Mouse (Mus musculus) monocyte, adult 5-6 weeks (primary cell): ENCODE data around the gene Scn3b. TPM values are rescaled to one million over a fixed set of nuclear protein-coding genes. Genes with fewer than 3 reads are reported as not detected.

Source experiments
- ATAC-seq: fragments of 153-309, 156-312 bp; replicated peaks from 2 replicates; pipeline ENCODE4 v1.8.0; 2017; ENCODE audit warnings: mild to moderate bottlenecking; ENCODE audit not compliant: low TSS enrichment, insufficient number of reproducible peaks, severe bottlenecking, poor library complexity, low FRiP score
- total RNA-seq: library from RNA; stranded (forward); fragments of 200-1000, 200-491, 200-594 nt; gene quantifications from 3 replicates; pipeline ENCODE4 v1.2.3, GENCODE M21; 2017

The Scn3b gene
- total RNA-seq, 1 experiment from 2014 or later = not detected

DNA sequence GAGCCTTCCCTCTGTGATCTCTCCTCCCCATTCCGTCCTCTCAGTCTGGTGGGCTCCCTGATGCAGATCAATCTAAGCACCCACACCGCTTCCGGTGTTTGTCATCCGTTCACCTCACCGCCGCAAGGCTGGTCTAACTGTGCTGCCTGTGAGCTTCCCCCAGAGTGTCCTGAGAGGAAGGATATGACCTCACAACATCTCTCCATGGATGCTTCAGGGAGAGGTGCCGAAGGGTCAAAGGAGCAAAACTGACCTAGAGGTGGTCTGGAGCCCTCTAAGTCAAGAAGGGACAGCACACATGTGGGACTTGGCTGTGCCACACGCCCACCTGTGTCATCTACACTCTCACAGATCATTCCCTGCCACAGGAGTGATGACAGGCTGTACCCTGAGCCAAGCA, 33.4 kb downstream of the Scn3b start:
- ATAC-seq = no peak

- no peak for ATAC-seq
These were observed 35.2 kb downstream of the Scn3b start for GRCm38 (mm10) chr9:40304243-40304642.

DNA sequence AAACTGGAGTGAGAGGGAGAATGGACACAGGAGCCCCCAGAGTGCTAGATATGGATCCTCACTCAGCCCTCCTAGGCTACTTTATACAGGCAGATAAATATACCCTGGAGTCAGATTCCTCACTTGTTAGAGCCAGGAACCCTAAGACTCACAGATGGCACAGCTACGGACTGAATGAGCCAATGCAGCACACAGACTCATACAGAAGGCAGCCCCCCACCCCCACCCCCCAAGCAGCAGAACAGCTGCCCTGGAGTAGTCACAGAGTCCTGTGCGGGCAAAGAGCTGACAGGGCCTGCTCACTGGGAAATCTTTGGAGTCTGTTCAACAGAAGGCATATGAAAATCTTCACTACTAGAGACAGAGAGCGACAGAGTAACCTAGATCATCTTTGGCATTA, 38.3 kb downstream of the Scn3b start:
- ATAC-seq = no peak

DNA sequence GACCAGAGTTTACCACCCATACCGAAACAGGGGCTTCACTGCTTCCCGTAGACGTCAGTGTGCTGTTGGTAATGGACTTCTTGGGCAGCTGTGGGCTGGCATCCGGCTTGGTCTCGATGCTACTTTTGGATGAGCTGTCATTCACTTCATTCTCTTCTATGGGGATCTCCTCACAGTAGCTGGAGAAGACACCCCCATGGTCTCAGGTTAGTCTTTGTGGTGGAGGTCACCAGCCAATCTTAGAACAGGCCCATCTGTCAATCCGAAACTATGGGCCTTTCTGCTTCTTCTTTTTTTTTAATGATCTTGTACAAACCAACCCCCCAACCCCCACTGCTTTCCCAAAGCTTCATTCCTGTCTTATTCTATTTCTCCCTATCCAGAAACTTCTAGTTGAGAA, 40.9 kb downstream of the Scn3b start:
- no peak for ATAC-seq

DNA sequence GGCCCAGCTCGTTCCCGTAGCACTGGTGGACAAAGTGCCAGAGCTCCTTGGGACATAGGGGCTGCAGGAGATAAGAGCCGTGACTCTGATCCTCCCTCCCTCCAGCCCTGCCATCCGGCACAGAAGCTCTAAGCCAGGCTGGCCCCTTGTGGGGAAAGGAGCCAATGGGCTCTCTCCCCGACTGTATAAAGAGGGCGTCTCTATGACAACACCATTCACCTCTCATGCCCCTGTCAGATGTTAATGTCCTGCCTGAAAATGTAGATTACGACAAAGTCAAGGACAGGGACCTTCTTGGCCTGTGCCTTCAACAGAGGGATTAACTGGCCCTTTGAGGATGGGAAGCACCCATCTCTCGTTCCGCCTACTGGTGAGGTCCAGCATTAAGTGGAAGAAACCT, 42.8 kb downstream of the Scn3b start:
- no peak for ATAC-seq

DNA sequence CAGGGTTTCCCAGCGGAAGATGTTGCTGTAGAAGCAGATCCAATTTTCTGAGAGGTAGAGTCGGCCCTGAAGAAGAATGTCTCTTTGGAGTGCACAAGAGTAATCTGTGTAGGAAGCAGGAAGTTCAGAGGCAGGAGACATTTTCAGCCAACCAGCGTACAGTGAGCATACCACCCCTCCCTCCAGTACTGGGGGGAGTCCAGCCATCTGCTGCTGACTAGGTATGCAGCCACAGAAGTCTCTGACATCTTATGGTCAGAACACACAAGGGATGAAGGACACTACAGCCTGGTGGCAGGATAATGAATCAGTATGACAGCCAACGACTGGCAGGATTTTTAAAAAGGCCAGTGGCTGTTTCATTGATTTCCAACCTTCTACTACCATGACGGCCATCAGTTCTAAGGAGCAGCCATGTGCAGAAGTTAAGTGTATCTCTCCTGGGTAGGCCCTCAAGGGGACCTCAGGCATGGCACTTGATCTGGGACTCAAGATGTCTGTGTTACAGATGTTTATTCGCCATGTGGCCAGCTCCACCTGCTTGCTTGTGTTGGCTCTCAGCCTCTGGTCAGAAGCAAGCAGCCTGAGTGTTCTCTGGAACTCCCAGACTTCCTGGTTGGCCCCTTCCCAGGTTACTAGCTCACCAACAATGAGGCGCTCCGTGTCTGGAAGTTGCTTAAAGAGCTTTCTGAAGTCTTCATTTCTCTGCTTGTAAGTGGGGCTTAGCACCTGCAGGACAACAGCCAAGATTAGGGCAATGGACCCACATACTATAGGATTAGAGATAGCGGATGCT, 48.0 kb downstream of the Scn3b start:
- no peak for ATAC-seq

GRCm38 (mm10) chr9:40317735-40318134, 48.7 kb downstream of the Scn3b start:
- ATAC-seq = no peak

- ATAC-seq = no peak
These were observed 49.8 kb downstream of the Scn3b start for GRCm38 (mm10) chr9:40318771-40319170.

GRCm38 (mm10) chr9:40320405-40320804, 51.4 kb downstream of the Scn3b start:
- no peak for ATAC-seq

DNA sequence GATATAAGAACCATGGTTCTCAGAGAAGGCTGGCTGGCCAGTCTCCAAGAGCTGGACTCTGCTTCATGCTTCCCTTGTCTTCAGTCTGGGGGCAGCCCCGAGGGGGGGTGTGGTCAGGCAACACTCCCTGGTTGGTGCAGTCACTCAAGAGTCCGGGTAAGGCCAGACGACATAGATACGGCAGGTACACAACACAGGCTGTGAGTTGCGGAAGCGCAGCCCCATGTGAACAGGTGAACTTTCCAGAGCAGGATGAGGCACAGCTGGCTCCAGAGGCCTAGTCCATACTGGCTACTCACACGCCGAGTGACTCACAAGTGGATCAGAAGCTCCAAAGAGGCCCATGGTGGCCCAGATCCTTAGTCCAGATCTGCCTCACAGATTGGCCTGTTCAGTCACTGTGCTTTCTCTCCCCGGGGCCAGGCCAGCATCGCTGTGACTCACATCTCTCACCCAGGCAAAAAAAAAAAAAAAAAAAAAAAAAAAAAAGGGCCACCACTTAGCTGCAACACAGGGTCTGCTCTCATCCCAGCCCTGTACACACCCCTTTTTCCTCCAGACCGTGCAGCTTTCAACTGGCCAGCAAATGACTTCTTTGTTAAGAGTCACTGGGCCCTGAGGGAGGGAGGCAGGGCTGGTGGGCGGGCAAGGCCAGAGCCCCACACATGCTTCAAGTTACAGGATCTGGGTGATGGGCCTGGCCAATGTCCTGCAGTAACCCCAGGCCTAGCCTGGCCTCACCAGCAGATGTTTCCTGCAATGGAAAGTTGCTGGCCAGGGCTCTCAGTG, 52.1 kb downstream of the Scn3b start:
- no peak for ATAC-seq

GRCm38 (mm10) chr9:40321668-40322003, 52.6 kb downstream of the Scn3b start:
- ATAC-seq = no peak

GRCm38 (mm10) chr9:40322372-40322771, 53.4 kb downstream of the Scn3b start:
- no peak for ATAC-seq

- ATAC-seq = no peak
These were observed 54.2 kb downstream of the Scn3b start for GRCm38 (mm10) chr9:40323171-40323570.

DNA sequence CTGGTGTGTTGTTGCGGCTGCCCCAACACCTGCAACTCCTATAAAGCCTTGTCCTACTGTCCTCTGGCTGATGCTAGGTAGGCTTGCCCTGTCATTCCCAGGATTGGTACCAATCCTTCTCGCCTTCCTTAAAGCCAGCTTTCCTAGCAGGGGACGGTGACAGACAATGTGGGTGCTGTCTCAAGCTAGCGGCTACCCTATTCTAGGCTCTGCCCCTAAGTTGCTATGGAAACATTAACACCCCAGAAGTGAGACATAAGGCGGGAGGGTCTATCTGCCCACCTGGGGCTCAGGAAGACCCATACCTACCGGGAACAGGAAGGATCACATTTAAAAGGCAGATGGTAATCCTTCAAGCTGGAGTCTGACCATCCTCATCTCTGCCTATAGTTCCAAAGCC, 54.8 kb downstream of the Scn3b start:
- no peak for ATAC-seq

DNA sequence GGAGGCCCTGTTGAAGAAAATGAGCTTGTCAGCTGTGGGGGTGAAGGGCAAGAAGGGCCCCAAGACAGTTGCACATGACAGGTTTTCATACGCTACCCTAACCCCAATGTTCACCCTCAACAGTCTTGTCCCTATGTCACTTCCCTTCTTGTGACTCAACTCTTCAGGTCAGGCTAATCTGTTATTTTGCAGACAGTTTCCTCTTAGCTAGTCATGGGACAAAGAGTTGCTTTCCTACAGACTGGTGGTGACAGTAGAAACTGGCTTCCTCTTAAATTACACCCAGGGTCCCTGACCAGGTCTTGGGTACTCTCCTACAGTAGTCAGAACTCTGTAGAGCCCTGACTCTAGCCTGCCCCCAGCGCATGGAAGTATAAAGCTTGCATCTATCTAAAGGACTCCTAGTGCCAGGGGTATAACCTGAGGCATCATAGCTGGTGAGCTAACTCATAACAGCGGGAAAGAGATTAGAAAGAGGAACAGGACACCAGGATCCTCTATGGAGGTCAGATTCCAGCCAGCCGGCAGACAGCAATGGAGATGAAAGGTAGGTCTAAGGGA, 55.3 kb downstream of the Scn3b start:
- ATAC-seq = no peak

DNA sequence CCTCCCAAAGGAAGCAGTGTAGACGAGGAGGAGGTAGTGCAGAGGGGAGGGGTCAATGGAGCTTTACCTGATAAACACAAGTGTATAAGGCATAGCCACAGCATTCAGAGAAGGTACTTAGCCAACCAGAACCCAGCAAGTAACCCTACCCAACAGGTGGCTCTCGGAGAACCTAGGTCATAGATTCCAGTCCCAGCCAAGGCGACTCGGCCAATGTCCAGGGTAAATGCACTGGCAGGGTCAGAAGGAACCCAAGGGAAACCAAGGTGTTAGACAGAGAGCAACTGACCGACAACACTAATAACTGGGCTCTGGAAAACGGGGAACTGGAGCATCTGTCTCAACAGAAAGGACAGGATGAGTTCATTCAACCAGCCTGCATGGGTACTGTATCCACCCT, 55.8 kb downstream of the Scn3b start:
- no peak for ATAC-seq

GRCm38 (mm10) chr9:40326260-40326915, 57.4 kb downstream of the Scn3b start:
- no peak for ATAC-seq

- ATAC-seq = peak; percentile 68
These were observed 61.8 kb downstream of the Scn3b start for GRCm38 (mm10) chr9:40330609-40331382.
